Mouse (Mus musculus) midbrain, postnatal 0 days (tissue): ENCODE measurements around the gene Pfas. TPM values are rescaled to one million over a fixed set of nuclear protein-coding genes. Genes with fewer than 3 reads are reported as not detected.
"Not testable (repeated sequence)": the region's sequence is repeated elsewhere in the genome, so short reads cannot be mapped to it uniquely, and the experiment has no call there.

Experiments
- ATAC-seq: fragments of 200-750 bp; cut with Nextera tagmentation; 2 replicates; pipeline ENCODE4 v1.8.0; 2017; ENCODE audit warnings: moderate number of reproducible peaks, mild to moderate bottlenecking, moderate TSS enrichment, moderate library complexity; ENCODE audit not compliant: low FRiP score
- DNase-seq: peaks from one replicate; pipeline ENCODE4 v3.0.0-alpha.2; 2015; ENCODE audit warnings: low spot score
- H3K27ac ChIP-seq: fragments of 300-500 bp; sonication (generic); 2 replicates; pipeline ENCODE4 v1.5.1; 2014; ENCODE audit warnings: low read depth, mild to moderate bottlenecking, low read length, mixed read lengths
- H3K27me3 ChIP-seq: fragments of 300-500 bp; sonication (generic); 2 replicates; pipeline ENCODE4 v1.6.1; 2014; ENCODE audit warnings: low read length, control low read depth, mixed read lengths; ENCODE audit not compliant: insufficient read depth
- H3K36me3 ChIP-seq: fragments of 300-500 bp; sonication (generic); 2 replicates; pipeline ENCODE4 v1.6.1; 2014; ENCODE audit warnings: low read length, control low read depth, mixed read lengths; ENCODE audit not compliant: insufficient read depth
- H3K4me1 ChIP-seq: fragments of 300-500 bp; sonication (generic); 2 replicates; pipeline ENCODE4 v1.6.1; 2014; ENCODE audit warnings: mild to moderate bottlenecking, control low read depth, antibody characterized with exemption, low read length, mixed read lengths; ENCODE audit not compliant: insufficient read depth
- H3K4me2 ChIP-seq: fragments of 300-500 bp; sonication (generic); 2 replicates; pipeline ENCODE4 v1.6.1; 2014; ENCODE audit warnings: low read depth, mild to moderate bottlenecking, low read length, mixed read lengths; ENCODE audit not compliant: poor library complexity, severe bottlenecking
- H3K4me3 ChIP-seq: fragments of 300-500 bp; sonication (generic); 2 replicates; pipeline ENCODE4 v1.5.1; 2014; ENCODE audit warnings: low read depth, mild to moderate bottlenecking, low read length, moderate library complexity
- H3K9ac ChIP-seq: fragments of 300-500 bp; sonication (generic); replicated peaks from 2 replicates; pipeline ENCODE4 v1.6.1; 2014; ENCODE audit warnings: mild to moderate bottlenecking, low read length, moderate library complexity, mixed read lengths; ENCODE audit not compliant: poor library complexity, severe bottlenecking
- H3K9me3 ChIP-seq: fragments of 300-500 bp; sonication (generic); 2 replicates; pipeline ENCODE4 v1.6.1; 2016; ENCODE audit warnings: low read length, control low read depth
- CTCF ChIP-seq: IDR thresholded peaks from 2 replicates; pipeline ENCODE4 v1.5.1; 2016; ENCODE audit warnings: antibody characterized with exemption, mild to moderate bottlenecking
- WGBS: fragments of 180-500 bp; shearing (Covaris S2); extraction: QIAGEN DNeasy Blood & Tissue Kit; methylation state at CpG from one replicate; pipeline ENCODE4 v1.1.7; 2014; 5-methylcytosine and 5-hydroxymethylcytosine counted together
- polyA plus RNA-seq: library from polyadenylated mRNA; unstranded; fragments of >200 nt; fragmentation: Nextera tagmentation; extraction: Ambion mirVana; gene quantifications from 2 replicates; pipeline ENCODE4 v1.2.1, GENCODE M21; 2015
- total RNA-seq: library from RNA; depleted of rRNA; stranded (reverse); fragments of >200 nt; gene quantifications from 2 replicates; pipeline ENCODE4 v1.2.3, GENCODE M21; 2014

The Pfas gene
- total and polyA plus RNA-seq, 2 experiments from 2014 or later = 14.1 to 28.3 TPM

DNA sequence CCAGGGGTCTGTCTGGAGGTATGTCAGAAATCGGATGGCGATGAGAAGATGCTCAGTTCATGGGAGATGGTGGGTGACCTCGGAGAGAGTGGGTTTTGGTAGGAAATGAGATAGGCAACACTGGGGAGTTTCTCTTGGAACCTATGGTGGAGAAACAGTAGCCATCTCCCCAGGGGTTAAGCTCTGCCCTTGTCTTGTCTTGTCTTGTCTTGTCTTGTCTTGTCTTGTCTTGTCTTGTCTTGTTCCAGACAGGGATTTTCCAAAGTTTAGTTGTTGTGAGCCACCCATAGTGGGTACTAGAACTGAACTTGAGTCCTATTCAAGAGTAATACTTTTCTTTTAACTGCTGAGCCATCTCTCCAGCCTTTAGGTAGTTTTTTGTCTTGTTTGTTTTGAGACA is 18.3 kb upstream of the Pfas start:
- WGBS = 98% methylated on average over 3 of the region's 3 CpGs
- no peak for TF ChIP-seq CTCF

DNA sequence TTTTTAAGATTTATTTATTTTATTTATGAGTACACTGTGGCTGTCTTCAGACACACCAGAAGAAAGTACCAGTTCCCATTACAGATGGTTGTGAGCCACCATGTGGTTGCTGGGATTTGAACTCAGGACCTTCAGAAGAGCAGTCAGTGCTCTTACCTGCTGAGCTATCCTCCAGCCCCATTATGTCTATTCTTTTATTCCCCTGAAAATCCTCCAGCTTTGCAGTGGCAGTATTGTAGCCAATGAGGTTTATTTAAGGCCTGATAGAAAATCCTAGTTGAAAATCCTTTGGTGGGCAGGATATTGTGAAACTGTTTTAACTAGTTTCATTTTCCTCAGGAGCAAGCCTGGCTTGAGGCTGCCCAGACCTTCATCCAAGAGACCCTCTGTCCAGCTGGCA is 12.4 kb upstream of the Pfas start:
- H3K9ac ChIP-seq = no peak overlapping the region
- no peak for ATAC-seq
- no peak for DNase-seq
- TF ChIP-seq CTCF = no peak
- H3K36me3 ChIP-seq = peaks cover 23% of the 10 kb centered on the region
- H3K4me3 ChIP-seq = no peak overlapping the region
- peaks cover 6% of the 10 kb centered on the region; the same call in 1 of the 2 replicates for H3K4me1 ChIP-seq
- H3K4me2 ChIP-seq = no peak overlapping the region
- no peak overlapping the region for H3K27ac ChIP-seq
- H3K27me3 ChIP-seq = no peaks in the 10 kb centered on the region
- no peaks in the 10 kb centered on the region for H3K9me3 ChIP-seq

More for the DNA sequence above, 18.3 kb upstream of the Pfas start:
- Histone ChIP-seq H3K4me3 (no peak overlapping the region), H3K9ac (no peak overlapping the region), H3K27me3 (no peaks in the 10 kb centered on the region), H3K36me3 (peaks cover 66% of the 10 kb centered on the region), H3K27ac (no peak overlapping the region), H3K4me1 (no peaks in the 10 kb centered on the region), H3K4me2 (no peak overlapping the region), H3K9me3 (no peaks in the 10 kb centered on the region)
- ATAC-seq = no peak
- DNase-seq = no peak

DNA sequence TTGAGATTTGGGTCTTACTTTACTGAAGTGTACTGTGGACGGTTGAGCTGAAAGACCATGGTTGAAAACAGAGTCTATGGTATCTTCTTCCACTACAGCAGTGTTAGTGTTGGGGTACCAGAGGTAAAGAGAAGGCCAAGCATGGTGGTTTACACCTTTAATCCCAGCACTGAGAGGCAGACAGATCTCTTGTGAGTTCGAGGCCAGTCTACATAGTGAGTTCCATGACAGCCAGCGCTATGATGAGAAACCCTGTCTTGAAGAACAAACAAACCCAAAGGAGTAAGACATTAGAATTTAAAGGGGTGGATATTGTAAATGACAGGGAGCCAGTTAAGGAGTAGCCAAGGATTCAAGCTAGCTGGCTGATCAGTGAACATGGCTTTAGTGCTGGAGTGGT is 8.5 kb upstream of the Pfas start:
- Histone ChIP-seq H3K27ac (peak overlapping the region; percentile 92), H3K4me3 (peak overlapping the region; percentile 61), H3K27me3 (no peaks in the 10 kb centered on the region), H3K4me1 (peaks cover 6% of the 10 kb centered on the region; the same call in 1 of the 2 replicates), H3K9ac (peak overlapping the region; percentile 71), H3K4me2 (peak overlapping the region; percentile 54), H3K36me3 (no peaks in the 10 kb centered on the region), H3K9me3 (no peaks in the 10 kb centered on the region)
- WGBS = 65% methylated on average over 3 of the region's 3 CpGs
- ATAC-seq (no peak), DNase-seq (no peak)
- TF ChIP-seq CTCF = no peak

DNA sequence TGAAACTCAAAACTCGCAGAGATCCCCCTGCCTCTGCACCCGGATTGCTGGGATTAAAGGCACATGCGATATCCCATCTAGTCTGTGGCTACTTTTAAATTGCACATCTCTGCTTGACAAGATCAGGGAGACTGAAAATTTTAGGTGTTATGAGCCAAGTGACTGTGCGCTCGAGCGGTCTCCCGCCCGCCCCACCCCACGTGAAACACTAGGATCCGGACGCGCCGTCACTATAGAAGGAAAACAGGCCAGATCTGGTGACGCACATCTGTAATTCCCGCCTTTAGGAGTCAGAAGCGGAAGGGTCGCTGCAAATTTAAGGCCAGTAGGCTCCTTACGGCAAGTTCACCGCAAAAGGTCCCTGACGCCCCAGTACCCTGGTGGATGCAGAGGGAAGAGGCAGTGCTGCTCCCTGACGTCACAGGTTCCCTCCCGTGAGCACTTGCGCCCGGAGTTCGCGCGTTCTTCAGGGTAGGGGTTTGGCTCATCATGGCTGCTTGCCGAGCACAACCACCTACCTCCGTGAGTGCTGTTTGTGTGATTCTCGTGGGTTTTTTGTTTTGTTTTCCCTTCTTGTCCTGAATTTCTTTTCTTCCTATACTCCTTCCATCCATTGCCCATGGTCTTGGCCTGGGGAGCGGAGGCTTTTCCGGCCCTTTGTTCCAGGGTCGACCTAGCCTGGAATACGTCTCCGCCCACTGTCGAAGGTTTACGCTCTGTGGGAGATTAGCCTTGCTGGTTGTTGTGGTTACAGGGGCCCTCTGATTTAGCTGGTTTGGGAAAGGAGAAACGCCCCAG is 7.6 kb upstream of the Pfas start, which contains the start of gene Ctc1:
Gene Ctc1, plus strand, starts transcription at position 268 of the 798 bp plus-strand sequence.
- WGBS = 3% methylated on average over 38 of the region's 38 CpGs
- peak; percentile 95 for DNase-seq
- H3K4me3 ChIP-seq = peak within 1 kb of the TSS; percentile 61
- H3K9me3 ChIP-seq = no peaks in the 10 kb centered on the region
- H3K27me3 ChIP-seq = no peaks in the 10 kb centered on the region
- peak; percentile 80 for TF ChIP-seq CTCF
- H3K27ac ChIP-seq = peak within 1 kb of the TSS; percentile 92
- H3K36me3 ChIP-seq = no peaks in the 10 kb centered on the region
- H3K9ac ChIP-seq = peak within 1 kb of the TSS; percentile 71
- H3K4me1 ChIP-seq = peaks cover 6% of the 10 kb centered on the region; the same call in 1 of the 2 replicates
- H3K4me2 ChIP-seq = peak within 1 kb of the TSS; percentile 54
- peak; percentile 94 for ATAC-seq

DNA sequence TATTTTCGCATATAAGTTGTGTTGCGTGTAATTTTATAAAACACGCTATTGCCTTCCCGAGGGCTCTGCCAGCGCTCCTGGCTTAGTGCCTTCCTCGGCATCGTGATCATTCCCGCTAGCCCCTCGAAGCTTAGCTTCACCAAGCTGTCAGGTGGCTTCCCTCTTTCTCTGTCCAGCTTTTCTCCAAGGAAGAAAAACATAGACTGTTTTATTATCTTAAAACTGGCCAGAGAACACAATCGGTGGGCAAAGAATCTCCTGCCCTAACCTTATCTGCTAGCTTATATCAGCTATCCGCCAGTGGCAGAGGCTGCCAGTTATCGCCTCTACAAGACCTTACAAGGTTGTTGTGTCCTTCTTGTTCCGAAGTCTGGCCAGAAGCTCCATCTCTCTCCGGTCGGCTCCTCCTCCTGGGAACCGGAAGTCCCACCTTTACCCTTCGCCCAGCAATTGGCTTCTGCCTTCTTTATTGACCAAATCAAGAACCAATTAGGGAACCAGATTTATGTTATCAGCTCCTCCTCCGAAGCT is 3.9 kb upstream of the Pfas start:
- no peak for TF ChIP-seq CTCF
- DNase-seq (peak; percentile 96), ATAC-seq (peak; percentile 44; the same call in 1 of the 2 replicates)
- Histone ChIP-seq H3K27me3 (no peaks in the 10 kb centered on the region), H3K9me3 (no peaks in the 10 kb centered on the region), H3K4me2 (peak overlapping the region; percentile 70), H3K4me3 (peak overlapping the region; percentile 48), H3K9ac (peak overlapping the region; percentile 70), H3K4me1 (peaks cover 5% of the 10 kb centered on the region; the same call in 1 of the 2 replicates), H3K36me3 (no peaks in the 10 kb centered on the region), H3K27ac (peak overlapping the region; percentile 94)
- 1% methylated on average over 18 of the region's 18 CpGs for WGBS

DNA sequence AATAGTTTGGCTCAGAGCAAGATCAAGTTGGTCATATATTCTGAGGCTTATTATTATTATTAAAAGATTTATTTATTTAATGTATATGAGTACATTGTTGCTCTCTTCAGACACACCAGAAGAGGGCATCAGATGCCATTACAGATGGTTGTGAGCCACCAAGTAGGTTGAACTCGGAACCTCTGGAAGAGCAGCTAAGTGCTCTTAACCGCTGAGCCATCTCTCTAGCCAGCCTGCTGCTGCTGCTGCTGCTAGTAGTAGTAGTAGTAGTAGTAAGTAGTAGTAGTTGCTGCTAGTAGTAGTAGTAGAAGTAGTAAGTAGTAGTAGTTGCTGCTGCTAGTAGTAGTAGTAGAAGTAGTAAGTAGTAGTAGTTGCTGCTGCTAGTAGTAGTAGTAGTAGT is 3.2 kb upstream of the Pfas start:
- H3K27me3 ChIP-seq, DNase-seq, H3K9ac ChIP-seq, ATAC-seq, H3K36me3 ChIP-seq, H3K9me3 ChIP-seq, H3K4me1 ChIP-seq: not testable (repeated sequence)
- 72% methylated on average over 2 of the region's 2 CpGs for WGBS
- peak; percentile 21; the same call in 1 of the 2 replicates for TF ChIP-seq CTCF
- H3K4me3 ChIP-seq = peak overlapping the region; percentile 48; the same call in 1 of the 2 replicates
- H3K4me2 ChIP-seq = peak overlapping the region; percentile 70
- H3K27ac ChIP-seq = peak overlapping the region; percentile 94
